Mouse (Mus musculus): ENCODE data around the gene Gm8271.
"Not testable (repeated sequence)": the region's sequence is repeated elsewhere in the genome, so short reads cannot be mapped to it uniquely, and the experiment has no call there.

Gene Gm8271

GRCm38 (mm10) chr14:5185493-5185892 lies at the start of gene Gm8271:
Gene Gm8271, plus strand, starts transcription at chr14:5185793.
- not testable (repeated sequence) for DNase-seq

GRCm38 (mm10) chr14:5164235-5164634 lies 21.4 kb upstream of the Gm8271 start, which contains the start of gene Gm3317:
Gene Gm3317, plus strand, starts transcription at chr14:5164535.
- DNase-seq, result not testable (repeated sequence)

Measured in cerebellum, adult 11-12 months (tissue).